Mouse (Mus musculus) left cerebral cortex, adult 8-10 months (tissue): ENCODE data around the gene Med25. TPM values are rescaled to one million over a fixed set of nuclear protein-coding genes. Genes with fewer than 3 reads are reported as not detected.
A peak's percentile ranks its signal among the peaks of the same experiment; 100 is the strongest.

Experiments used
- DNase-seq, 2 experiments: peaks; one replicate each; pipeline ENCODE4 v3.0.0; 2022; ENCODE audit warnings: low spot score in 2 of 2
- microRNA-seq, 2 experiments: library from miRNA; unstranded; fragments of <30 nt; microRNA quantifications; one replicate each; pipeline ENCODE4 v1.2.0; 2022
- total RNA-seq, 4 experiments: library from RNA; stranded (reverse); gene quantifications; 2 replicates each; pipeline ENCODE4 v1.2.4; 2022

The Med25 gene
- total RNA-seq, 4 experiments from 2014 or later = 80.5 to 97.9 (median 88.4) TPM

GRCm38 (mm10) chr7:44848561-44849415 lies 43.7 kb downstream of the Med25 start, which contains the start of the genes Akt1s1 and Tbc1d17:
TSS of gene Akt1s1 (plus strand) at chr7:44848991.
TSS of gene Tbc1d17 (minus strand) at chr7:44849079.
- DNase-seq = peak; percentile 99 to 100

- DNase-seq = no peak
Measured at GRCm38 (mm10) chr7:44847772-44848171, 44.7 kb downstream of the Med25 start.

DNA sequence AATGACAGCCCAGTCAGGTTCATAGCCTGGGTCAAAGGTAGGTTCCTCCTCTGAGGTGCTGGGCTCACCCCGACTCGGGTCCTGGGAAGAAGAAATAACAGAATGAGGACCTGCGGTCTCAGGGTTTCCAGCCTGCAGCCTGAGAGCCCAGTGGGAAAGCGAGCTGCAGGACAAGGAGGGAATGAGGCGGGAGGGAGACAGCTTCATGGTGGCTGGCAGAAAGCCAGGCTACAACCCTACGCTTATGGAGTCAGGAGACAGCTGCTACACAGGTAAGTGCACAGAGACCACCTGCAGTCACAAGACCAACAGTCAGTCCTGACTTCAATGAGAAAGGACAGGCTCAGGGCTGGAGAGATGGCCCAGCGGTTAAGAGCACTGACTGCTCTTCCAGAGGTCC lies 45.7 kb downstream of the Med25 start:
- peak in 1 of 2 experiments; percentile 50 for DNase-seq

GRCm38 (mm10) chr7:44845006-44845405 lies 47.5 kb downstream of the Med25 start:
- no peak for DNase-seq

GRCm38 (mm10) chr7:44841825-44842463 lies 50.6 kb downstream of the Med25 start:
- DNase-seq = no peak

- DNase-seq = no peak
Measured at GRCm38 (mm10) chr7:44840426-44840825, 52.1 kb downstream of the Med25 start.

DNA sequence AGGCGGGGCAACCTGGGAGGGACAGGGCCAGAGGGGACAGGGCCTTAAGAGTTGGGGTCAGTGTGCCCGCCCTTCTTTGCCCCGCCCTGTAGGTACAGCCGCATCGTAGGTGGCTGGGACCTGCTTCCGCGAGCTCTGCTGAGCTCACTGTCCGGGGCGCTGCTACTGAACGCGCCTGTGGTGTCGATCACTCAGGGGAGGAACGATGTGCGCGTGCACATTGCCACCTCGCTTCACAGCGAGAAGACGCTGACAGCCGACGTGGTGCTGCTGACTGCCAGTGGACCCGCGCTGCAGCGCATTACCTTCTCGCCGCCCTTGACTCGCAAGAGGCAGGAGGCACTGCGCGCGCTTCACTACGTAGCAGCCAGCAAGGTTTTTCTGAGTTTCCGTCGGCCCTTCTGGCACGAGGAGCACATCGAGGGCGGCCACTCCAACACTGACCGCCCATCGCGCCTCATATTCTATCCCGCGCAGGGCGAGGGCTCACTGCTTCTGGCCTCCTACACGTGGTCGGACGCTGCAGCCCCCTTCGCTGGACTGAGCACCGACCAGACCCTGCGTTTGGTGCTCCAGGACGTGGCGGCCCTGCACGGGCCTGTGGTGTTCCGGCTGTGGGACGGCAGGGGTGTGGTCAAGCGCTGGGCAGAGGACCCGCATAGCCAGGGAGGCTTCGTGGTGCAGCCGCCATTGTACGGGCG lies 52.9 kb downstream of the Med25 start:
- DNase-seq = peak in 1 of 2 experiments; percentile 52

GRCm38 (mm10) chr7:44839171-44839490 lies 53.4 kb downstream of the Med25 start:
- DNase-seq = no peak

GRCm38 (mm10) chr7:44838073-44838472 lies 54.4 kb downstream of the Med25 start:
- DNase-seq = no peak

DNA sequence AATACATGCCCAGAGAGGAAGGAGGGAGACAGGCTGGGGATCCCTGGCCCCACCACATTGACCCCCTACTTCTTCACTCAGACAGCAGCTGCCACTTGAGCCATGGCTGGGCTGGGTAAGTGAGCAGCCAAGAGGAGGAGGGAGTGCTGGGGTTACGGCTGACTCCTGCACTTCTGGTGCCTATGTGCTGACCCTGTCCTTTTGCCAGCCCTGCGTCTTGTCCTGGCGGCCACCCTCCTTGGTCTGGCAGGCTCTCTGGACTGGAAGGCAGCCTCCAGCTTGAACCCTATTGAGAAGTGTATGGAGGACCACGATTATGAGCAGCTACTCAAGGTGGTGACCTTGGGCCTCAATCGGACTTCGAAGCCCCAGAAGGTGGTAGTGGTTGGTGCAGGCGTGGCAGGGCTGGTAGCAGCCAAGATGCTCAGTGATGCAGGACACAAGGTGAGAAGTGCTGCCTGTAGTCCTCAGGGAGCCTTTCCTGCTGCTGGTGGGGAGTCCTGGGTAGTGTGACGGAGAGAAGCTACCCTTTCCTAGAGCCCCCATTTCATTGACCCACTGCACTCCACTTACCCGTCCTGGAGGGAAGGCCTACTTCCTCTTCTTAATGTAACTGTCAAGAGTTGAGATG lies 56.0 kb downstream of the Med25 start:
- no peak for DNase-seq

GRCm38 (mm10) chr7:44836016-44836404 lies 56.5 kb downstream of the Med25 start:
- DNase-seq = no peak

- no peak for DNase-seq
Measured at GRCm38 (mm10) chr7:44835373-44836015, 57.0 kb downstream of the Med25 start.

DNA sequence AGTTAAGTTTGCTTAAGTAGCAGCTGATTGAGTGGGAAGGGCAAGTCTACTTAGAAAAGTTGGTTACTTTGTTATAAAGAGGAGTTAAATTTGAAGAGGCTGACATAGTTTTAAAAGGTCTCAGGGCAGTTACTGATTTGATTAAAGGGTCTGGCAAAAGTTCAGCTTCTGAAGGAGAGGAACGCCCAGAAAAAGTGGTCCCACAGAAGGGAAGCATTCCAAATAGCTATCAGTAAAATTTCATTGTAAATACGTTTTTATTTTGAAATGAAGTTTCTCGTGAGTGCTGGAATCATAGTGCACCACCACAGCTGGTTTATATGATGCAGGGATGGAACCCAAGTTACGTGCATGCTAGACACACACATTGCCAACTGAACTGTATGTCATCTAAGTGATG lies 59.7 kb downstream of the Med25 start:
- no peak for DNase-seq

DNA sequence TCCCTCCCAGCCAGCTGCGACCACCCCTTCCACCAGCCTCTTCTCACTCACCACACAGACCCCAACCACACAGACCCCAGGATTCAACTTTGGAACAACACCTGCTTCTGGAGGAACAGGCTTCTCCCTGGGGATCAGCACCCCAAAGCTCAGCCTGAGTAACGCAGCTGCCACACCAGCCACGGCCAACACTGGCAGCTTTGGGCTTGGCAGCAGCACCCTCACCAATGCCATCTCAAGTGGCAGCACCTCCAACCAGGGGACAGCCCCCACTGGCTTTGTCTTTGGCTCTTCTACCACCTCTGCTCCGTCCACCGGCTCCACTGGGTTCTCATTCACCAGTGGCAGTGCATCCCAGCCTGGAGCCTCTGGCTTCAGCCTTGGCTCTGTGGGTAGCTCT lies 63.8 kb downstream of the Med25 start:
- DNase-seq = no peak

GRCm38 (mm10) chr7:44826771-44827170 lies 65.7 kb downstream of the Med25 start:
- no peak for DNase-seq

Small RNA genes lying within 50 kb of the gene (microRNA-seq; reads per million reads assigned to microRNA genes)
- 0 reads per million in 2 experiments for gene Mir707

Other genes starting within 250 kb of the Med25 start
- gene Myh14, start 221.9 kb downstream of the Med25 start, total RNA-seq = 10 to 100 TPM; 26.2 to 34.1 (median 29.1) TPM
- gene Izumo2, start 184.0 kb downstream of the Med25 start, total RNA-seq = not detected
- gene Vrk3, start 144.3 kb downstream of the Med25 start, total RNA-seq = 10 to 100 TPM; 26.8 to 33.5 (median 30.9) TPM
- under 1 TPM; 0.23 to 0.55 (median 0.42) TPM for gene Zfp473, start 141.7 kb downstream of the Med25 start, total RNA-seq
- 10 to 100 TPM; 28.7 to 31.4 (median 30.2) TPM for gene Nup62, start 76.6 kb downstream of the Med25 start, total RNA-seq
- gene Il4i1, start 76.3 kb downstream of the Med25 start, total RNA-seq = 1 to 10 TPM; 2.1 to 8.4 (median 5.8) TPM
- 10 to 100 TPM; 23.8 to 26.8 (median 24.2) TPM for gene Atf5, start 76.1 kb downstream of the Med25 start, total RNA-seq
- 10 to 100 TPM; 53.8 to 68.8 (median 64.7) TPM for gene Akt1s1, start 43.7 kb downstream of the Med25 start, total RNA-seq
- gene Tbc1d17, start 43.6 kb downstream of the Med25 start, total RNA-seq = 10 to 100 TPM; 76.4 to 88.3 (median 82.2) TPM
- gene Pnkp, start 35.6 kb downstream of the Med25 start, total RNA-seq = 10 to 100 TPM; 23.9 to 27.0 (median 24.4) TPM
- 100 to 1,000 TPM; 277 to 305 (median 293) TPM for gene Ptov1, start 22.9 kb downstream of the Med25 start, total RNA-seq
- 10 to 100 TPM; 21.8 to 28.6 (median 24.0) TPM for gene Fuz, start 3.4 kb upstream of the Med25 start, total RNA-seq
- gene Ap2a1, start 36.8 kb upstream of the Med25 start, total RNA-seq = 100 to 1,000 TPM; 312 to 359 (median 323) TPM
- 1 to 10 TPM; 2.0 to 2.5 (median 2.2) TPM for gene Tsks, start 50.5 kb upstream of the Med25 start, total RNA-seq
- 100 to 1,000 TPM in 1 of 4 experiments, 10 to 100 TPM in 3; 95.5 to 101 (median 98.3) TPM for gene Cpt1c, start 82.1 kb upstream of the Med25 start, total RNA-seq
- gene Prmt1, start 93.9 kb upstream of the Med25 start, total RNA-seq = 100 to 1,000 TPM; 153 to 178 (median 175) TPM
- gene Irf3, start 104.9 kb upstream of the Med25 start, total RNA-seq = 10 to 100 TPM; 23.6 to 42.1 (median 32.8) TPM
- gene Bcl2l12, start 106.0 kb upstream of the Med25 start, total RNA-seq = 1 to 10 TPM; 2.3 to 5.1 (median 2.8) TPM
- gene Scaf1, start 123.7 kb upstream of the Med25 start, total RNA-seq = 100 to 1,000 TPM; 164 to 171 (median 170) TPM
- 10 to 100 TPM; 13.7 to 18.8 (median 14.7) TPM for gene Rras, start 125.2 kb upstream of the Med25 start, total RNA-seq
- 10 to 100 TPM; 68.5 to 73.4 (median 71.5) TPM for gene Prr12, start 160.2 kb upstream of the Med25 start, total RNA-seq
- gene Nosip, start 169.7 kb upstream of the Med25 start, total RNA-seq = 10 to 100 TPM; 50.2 to 61.0 (median 57.9) TPM
- gene Prrg2, start 170.0 kb upstream of the Med25 start, total RNA-seq = 10 to 100 TPM in 1 of 4 experiments, 1 to 10 TPM in 3; 6.7 to 11.5 (median 8.2) TPM
- gene Rcn3, start 199.5 kb upstream of the Med25 start, total RNA-seq = 1 to 10 TPM; 5.7 to 8.3 (median 5.9) TPM
- gene Fcgrt, start 211.1 kb upstream of the Med25 start, total RNA-seq = 10 to 100 TPM; 18.6 to 21.9 (median 19.9) TPM
- 100 to 1,000 TPM; 467 to 554 (median 521) TPM for gene Rps11, start 231.7 kb upstream of the Med25 start, total RNA-seq
- 100 to 1,000 TPM; 804 to 903 (median 864) TPM for gene Rpl13a, start 236.0 kb upstream of the Med25 start, total RNA-seq
- not detected for gene Gm45713, start 243.5 kb upstream of the Med25 start, total RNA-seq
- gene Flt3l, start 243.7 kb upstream of the Med25 start, total RNA-seq = 1 to 10 TPM; 6.5 to 8.2 (median 7.5) TPM